Mouse (Mus musculus): ENCODE measurements around the gene BC048562.

BC048562 gene

DNA sequence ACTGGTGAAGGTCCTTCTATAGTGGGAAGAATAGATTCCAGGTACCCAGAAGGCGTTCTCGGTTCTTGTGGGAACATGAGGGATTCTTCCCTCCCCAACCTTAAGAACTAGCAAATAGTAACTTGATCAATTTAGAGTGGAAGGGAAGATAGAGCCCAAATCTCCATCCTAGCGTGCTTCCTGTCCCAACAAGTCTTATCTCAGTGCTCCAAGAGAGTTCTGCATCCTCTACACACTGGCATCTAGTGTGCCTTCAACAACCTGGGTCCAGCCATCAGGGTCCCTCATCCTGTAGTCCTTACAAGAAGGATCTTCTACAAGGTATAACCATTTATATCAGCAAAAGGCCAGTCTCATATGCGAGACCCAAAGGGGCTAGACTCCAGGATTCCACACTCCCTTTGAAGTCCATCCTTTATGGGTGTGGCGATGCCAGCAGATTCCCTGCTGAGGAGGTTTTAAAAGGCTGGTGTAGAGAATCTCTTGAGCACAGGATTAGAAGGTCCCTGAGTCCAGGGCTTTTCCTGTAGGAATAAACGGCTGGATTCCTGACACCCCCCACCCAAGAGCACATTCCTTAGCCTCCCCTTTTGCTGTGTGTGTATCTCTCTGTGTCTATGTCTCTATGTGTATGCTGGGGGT lies 15.4 kb downstream of the BC048562 start:
- no peak for DNase-seq

DNA sequence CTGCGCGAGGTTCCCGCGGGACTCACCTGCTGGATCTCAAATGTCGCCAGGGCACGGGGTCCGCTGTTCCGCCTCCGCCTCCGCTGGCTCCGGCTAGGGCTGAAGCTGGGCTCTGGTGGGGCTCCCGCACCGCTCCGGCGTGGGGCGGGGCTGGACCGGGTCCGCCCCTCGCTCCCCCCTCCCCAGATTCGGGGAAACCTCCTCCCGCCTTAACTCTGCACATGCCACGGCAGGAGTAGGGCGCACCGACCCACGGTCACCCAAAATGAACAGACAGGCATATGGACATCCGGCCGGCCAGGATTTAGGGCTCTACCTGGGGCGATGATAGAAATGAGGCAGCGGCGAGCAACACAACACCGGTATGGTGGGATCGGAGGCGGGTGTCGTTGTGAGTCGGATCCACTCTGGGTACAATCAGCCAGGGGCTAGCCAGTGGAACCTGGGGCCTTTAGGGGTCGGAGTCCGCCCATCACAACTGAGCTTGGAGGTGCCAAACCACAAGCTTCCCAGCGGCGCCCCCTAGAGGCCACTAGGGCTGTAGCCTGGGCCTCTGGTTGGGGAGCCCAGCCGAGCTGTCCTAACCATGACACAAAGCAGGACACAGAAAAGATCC lies 16.1 kb downstream of the BC048562 start:
- DNase-seq = peak; percentile 88

DNA sequence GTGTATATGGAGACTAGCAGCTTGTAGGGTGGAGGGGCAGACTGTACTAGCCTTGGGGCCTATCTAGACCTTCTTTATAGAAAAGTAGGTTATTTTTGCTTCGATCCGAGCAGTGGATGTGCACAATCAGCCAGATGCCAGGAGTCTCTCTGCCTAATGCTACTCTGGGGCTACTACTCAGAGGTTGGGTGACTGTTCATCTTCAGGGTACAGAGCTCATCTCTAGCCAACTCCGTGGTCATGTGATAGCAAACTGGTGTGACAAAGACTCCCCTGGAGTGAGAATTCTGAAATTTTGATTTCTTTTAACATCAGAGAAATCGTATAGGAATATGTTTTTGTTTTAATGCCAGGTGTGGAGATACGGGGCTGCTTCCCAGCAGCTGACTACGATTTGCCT lies 16.6 kb downstream of the BC048562 start:
- no peak for DNase-seq

DNA sequence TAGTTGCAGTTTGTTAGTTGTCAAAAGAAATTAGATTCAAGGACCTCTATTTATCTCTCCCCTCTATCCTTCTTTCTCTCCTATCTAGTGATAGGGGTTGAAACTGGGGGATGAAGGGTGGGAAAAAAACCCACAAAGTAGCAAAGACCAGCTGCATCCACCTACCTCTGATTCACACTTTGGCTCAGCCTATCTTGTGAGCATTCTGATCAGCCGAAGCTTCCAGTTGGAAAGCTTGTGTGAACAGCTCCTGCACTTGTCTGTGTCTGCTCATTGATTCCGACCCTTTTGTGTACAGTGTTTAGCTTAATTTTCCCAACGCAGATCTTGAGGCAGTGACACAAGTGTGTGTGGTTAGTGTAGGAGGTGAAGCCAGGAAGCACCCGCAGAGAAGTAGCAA lies 17.2 kb downstream of the BC048562 start:
- no peak for DNase-seq

DNA sequence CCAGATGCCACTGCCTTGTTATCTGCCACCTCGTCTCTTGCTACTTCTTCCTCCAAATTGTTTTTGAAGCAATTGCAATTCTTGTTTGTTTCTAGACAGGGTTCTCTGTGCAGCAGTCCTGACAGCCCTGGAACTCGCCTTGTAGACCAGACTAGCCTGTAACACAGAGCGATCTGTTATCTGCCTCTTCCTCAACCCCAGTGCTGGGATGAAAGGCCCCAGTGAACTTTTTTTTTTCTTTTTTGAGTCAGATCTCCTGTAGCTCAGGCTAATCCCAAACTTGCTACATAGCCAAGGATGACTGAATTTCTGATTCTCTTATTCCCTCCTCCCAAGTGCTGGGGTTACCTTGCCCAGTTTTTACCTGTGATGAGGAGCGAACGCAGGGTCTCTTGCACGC lies 18.1 kb downstream of the BC048562 start:
- no peak for DNase-seq

DNA sequence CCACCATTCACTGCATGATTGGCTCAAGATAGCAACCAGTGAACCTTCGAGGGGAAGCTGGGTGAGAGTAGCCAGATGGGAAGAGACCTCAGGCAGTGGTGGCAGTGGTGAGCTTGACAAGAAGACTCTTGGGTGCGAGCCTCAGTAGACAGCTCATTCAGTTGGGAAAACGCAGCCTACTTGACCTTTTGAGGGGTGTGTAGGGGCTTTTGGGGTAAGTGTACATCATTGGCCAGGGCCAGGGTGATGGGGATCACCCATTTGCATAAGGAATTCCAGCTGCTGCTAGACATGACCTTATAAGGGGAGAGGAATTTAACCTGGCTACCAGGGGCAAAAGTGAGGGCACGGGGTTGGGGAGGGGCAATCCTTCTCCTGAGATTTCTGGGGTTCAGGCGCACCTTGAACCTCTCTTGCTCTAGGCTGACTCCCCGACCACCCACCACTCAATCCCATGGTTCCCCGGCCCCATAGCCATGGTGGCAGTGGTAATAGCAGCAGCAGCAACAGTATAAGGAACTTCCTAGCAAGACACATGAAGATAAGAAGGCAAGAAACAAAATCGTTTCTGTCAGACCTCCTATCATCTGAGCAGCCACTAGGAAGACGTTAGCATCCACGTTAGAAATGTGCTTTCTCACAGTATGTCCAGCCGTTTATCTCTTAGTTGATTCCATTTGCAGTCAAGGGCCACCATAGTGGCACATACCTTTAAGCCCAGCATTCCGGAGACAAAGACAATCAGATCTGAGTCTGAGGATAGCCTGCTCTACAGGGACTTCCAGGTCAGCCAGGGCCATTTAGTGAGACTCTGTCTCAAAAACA lies 19.7 kb downstream of the BC048562 start:
- no peak for DNase-seq

DNA sequence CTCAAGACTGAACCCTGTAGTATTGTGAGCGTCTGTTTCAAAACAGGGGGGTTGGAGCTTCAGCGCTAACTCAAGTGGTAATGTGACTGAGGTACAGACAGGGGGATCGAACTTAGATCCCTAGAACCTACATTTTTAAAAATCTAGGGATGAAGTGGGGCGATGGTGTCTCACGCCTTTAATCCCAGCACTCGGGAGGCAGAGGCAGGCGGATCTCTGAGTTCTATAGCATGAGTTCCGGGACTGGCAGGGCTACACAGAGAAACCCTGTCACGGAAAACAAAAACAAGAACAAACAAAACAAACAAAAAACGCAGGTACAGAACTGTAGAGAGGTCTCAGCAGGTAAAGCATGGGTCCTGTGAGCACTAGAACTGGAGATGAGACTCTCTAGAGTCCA lies 20.7 kb downstream of the BC048562 start:
- no peak for DNase-seq

DNA sequence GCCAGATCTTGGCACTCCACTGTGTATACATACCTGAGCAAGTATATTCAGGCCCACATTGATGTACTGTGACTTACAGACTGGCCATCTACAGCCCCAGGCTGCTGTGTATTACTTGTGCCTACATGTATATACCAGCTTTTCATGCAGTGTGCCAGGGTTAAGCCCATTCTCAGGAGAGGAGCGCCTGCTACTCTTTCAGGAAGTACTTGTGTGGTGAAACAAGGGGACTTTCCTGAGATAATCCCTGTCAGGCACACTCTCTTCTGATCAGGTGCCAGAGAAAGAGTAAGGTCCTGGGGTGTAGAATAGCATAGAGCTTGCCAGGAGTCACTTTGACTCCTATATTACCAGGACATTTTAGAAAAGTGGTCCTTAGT lies 23.6 kb downstream of the BC048562 start:
- no peak for DNase-seq

DNA sequence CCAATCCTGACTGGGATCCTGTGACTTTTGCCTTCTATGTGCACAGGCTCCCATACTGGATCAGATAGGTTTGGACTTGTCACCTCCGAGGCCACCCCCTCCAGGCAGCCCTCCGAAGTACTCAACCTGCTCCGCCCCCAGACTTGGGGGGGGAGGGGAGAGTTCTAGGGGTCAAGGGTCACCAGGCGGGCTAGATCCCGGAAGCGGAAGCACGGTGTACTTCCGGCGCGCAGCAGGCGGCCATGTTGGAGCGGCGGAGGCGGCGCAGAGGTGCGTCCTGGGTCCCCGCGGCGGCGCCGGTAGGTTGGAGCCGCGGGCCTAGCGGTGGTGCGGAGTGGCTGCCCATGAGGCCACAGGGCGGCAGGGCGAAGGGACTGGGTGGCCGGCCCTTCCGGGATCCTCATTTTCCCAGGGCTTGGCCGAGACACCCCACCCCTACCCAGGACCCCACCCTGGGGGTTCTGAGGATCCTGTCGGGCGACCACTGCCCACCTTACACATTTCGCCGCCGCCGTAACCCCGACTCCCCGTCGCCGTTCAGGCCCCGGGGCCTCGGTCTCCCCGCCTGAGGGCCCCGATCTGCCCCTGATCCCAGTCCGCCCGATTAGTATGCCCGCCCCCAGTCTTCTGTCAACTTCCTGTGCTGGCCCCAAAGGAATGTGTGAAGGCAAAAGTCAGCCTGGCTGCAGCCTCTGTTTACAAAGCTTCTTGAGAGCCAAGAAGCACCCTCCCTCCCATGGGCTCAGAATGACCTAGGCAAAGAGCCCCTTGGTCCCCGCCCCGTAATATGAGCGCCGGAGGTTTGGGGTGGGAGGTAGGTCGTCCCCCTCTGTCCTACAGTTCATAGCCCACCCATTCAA lies 24.3 kb downstream of the BC048562 start, which contains the start of gene Ccdc71:
Gene Ccdc71 (plus strand): TSS at position 209 of the 860 bp plus-strand sequence.
- peak; percentile 86 for DNase-seq

DNA sequence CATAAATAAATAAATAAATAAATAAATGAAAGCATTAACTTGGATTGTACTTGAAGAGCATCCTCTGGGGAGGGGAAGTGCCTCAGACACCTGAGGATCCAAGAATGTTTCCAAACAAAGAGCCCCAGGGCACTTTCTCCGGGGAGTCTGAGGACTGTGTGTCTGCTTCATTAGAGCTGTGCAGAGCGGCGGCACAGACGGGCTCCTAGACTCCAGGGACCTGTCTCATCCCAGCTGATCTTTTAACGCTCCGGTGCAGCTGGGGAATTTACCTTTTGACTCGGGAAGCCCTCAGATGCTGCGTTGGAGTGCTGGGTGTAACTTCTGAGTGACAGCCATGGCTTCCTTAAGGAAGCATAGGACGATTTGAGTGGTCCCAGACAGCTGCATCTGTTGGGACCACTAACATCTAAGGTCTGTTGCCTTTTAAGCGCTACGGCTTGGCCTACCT lies 24.9 kb downstream of the BC048562 start, which contains the start of gene Klhdc8b:
Gene Klhdc8b (minus strand): TSS at position 401 of the 451 bp plus-strand sequence.
- no peak for DNase-seq

DNA sequence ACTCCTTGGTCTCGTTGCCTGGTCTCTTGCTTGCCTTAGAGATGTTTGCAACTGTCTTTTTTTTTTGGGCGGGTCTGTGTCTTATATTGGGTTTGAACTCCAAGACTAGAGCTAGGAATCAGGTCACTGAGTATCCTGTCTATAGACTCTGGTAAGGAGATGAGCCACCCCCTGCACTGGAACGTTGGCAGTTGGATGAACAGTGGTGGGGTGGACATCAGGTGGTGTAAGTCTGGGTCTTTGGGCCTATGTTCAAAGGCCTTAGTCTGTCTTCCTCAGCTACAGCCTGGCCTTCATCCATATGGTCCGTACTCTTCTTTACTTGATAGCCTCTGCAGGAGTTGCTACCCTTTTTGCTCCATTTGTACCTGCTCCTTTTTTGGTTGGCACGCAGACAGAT lies 25.4 kb downstream of the BC048562 start:
- DNase-seq = no peak

DNA sequence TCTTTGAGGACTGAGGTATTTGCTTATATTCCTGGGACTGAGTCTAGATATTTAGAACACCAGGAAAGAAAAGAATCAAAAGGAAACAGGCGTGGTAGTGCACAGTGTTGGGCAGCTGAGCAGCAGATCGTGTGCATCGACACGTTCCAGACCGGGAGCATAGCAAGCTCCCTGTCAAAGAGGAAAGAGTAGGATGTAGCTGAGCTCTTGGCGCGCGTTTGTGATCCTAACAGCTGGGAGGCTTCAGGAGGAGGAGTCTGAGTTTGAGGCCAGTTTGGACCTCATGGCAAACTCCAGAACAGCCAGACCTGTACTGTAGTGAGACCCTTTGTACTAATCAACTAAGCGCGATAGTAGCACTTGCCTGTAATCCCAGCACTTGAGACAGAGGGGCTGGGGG lies 25.9 kb downstream of the BC048562 start:
- no peak for DNase-seq

DNA sequence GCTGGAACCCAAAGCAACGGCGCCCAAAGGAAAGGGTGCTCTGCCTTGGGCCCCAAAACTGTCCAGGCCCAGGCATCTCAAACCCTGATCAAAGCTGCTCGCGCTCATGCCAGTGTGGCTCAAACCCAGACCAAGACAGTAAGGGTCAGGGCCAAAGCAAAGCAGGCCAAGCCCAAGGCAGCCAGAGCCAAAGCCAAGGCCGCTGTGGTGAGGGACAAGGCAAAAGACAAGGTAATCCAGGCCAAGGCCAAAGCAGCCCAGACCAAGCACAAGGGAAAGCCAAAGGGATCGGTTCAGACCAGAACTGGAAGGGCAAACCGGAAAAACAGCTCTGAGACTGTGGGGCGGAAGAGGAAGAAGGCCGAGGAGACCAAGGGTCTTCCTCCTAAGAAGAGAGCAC lies 27.4 kb downstream of the BC048562 start:
- DNase-seq = no peak

DNA sequence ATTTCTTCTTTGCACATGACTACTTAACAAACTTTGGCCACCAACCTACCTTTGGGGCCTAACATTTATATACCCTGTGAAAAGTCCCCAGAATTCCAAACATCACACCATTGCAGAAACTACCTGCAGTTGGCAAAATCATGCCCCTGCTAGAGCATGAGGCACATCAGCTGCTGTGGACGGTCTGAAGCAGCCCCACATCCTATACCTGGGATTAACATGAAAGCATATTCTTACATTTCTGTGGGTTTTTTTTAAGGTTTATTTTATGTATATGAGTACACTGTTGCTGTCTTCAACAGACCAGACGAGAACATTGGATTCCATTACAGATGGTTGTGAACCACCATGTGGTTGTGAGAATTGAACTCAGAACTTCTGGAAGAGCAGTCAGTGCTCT lies 29.9 kb downstream of the BC048562 start:
- DNase-seq = no peak

DNA sequence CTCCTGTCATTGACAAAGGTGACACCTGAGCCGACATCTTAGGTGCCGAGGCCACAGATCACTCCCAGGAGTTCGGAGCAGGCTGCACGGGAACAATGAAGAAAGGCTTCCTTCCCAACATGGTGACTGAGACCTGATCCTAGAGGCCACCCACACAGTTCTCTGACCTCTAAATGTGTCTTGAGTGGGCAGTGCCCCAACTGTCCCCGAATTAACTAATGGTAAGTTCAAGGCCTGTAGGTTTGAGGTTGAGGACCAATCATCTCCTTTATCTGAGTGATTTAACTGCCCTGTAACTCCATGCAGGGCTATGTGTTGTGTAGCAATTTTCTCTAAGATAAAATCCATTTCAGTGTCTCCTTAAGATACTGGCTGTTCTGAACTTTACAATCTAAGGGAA lies 33.1 kb downstream of the BC048562 start:
- DNase-seq = no peak

DNA sequence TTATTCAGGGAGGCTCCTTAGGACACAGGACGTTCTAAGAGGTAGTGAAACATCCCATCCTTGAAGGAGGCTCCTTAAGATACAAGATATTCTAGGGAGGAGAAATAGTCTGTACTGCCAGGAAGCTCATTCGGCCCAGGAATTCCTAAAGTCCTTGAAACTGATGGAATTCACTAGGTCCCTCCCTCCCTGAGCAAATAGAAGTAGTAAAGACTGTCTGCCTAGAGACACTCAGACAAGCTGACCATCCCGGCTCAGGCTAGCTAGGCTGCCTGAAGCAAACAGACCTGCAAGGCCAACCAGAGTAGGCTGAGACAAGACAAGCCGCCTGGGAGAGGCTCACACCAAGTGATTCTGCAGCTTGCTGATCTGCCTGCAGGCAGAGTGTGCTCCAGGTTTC lies 33.6 kb downstream of the BC048562 start:
- DNase-seq = no peak

DNA sequence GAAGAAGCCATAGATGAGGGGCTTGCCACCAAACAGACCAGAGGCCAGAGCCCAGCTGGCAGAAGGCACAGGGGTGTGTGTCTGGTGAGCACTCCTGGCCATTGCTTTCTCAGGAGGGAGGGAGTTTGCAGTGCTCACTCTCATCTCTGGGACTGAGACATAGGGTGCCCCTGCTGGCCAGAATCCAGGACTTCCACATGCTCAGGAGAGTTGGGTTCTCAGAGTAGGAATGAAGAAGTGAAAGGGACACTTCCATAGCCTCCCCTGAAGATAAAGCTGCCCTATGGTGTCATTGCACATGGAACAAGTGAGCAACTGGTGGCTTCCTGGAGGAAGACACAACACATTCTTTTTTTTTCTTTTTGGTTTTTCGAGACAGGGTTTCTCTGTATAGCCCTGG lies 38.2 kb downstream of the BC048562 start:
- no peak for DNase-seq

DNA sequence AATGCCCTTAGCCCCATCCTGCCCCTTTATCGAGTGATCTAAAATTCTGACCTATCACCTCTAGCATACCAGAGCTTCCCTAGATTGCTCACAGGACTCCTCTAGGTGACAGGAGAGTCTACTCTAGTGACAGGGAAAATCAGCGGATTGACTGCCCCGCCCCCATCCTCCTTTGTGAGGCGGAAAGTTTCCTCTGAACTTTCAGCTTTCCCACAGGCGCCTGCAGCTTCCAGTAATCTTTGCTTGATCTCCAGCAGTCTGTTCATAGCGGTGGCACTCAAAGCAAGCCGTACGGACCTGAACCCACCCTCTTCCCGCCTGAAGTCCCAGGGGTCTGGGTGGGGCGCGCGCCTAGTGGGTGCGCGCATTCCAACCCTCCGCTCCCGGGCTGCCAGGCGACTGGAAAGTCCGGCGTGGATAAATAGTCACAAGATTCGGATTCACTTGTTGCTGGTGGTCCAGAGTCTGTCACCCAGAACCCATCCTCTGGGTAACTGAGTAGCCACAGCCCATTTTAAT lies 42.4 kb downstream of the BC048562 start:
- DNase-seq = no peak

DNA sequence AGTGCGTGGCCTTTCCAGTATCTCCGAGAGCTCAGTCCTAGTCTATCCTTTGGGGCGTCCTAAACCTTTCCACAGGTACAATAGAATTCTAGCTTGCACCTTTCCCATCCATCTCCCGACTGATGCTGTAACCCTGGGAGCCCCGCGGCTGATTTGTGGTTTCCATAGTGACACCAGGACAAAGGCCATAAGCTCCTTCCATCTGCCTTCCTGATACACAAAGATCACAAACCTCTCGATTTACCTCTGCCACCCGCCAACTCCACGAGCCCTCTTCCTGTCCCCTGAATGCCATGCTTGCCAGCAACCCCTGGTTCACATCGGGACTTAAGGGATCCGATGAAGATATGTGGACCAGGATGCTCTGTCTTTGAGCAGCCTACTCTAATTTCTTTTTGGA lies 43.0 kb downstream of the BC048562 start:
- DNase-seq = no peak

DNA sequence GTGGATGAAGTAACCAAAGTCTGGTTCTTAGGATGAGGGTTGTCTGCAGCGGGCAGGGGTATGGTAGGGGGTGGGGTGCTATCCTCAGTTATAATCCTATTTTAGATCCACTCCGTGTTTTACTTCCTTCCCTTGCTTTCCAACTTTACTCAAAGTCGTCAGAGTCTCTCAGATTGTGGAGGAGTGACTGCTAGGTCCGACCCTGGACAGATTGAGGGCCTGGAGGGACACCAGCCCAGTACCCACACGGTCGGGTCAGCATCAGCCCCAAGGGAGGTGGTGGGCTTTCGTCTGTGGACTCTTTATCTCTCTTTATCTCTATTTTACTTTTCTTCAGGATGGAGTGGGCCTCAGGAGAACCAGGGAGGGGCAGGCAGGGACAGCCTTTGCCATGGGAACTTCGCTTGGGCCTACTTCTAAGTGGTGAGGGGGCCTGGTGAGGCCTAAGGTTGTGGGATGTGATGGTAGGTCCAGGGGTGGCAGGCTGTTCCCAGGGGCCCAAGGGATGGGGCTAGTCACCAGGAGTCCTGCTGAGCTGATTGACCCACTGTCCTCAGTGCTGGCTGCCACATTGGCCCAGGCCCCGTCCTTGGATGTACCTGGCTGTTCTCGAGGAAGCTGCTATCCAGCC lies 43.6 kb downstream of the BC048562 start, which contains the start of gene Lamb2:
Gene Lamb2 (plus strand): TSS at position 16 of the 631 bp plus-strand sequence.
- no peak for DNase-seq

DNA sequence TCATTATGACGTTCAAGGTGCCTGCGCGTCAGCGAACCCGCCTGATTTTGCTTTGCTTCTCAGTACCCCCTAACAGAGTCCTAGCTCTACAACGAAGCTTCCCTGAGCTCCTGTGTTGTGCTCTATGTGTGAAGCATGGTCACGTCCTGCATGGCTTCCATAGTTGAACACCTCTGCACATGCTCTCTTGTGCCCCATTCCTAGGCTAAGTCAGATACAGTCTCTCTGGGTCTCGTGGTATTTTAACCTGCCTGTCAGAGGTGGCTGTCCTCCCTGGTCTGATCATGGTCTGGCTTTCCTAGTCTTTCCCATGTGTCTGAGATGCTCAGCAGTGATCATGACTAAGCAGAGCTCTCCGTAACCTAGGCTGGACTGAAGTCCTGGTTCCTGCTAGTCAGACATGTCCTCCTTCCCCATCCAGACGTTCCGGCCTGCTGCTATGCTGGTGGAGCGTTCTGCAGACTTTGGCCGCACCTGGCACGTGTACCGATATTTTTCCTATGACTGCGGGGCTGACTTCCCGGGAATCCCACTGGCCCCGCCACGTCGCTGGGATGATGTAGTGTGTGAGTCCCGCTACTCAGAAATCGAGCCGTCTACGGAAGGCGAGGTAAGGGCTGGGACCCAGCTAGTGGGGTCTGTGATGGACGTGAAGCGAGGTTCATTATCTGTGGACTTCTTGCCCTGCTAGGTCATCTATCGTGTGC lies 44.7 kb downstream of the BC048562 start:
- no peak for DNase-seq

All from cerebellum, adult 11-12 months (tissue).